Mouse (Mus musculus): Measurements from ENCODE around the gene Tmem94. TPM values are rescaled to one million over a fixed set of nuclear protein-coding genes. Genes with fewer than 3 reads are reported as not detected.
A peak's percentile ranks its signal among the peaks of the same experiment; 100 is the strongest.

The Tmem94 gene
- polyA plus RNA-seq, 1 experiment from 2014 or later = 27.9 TPM

DNA sequence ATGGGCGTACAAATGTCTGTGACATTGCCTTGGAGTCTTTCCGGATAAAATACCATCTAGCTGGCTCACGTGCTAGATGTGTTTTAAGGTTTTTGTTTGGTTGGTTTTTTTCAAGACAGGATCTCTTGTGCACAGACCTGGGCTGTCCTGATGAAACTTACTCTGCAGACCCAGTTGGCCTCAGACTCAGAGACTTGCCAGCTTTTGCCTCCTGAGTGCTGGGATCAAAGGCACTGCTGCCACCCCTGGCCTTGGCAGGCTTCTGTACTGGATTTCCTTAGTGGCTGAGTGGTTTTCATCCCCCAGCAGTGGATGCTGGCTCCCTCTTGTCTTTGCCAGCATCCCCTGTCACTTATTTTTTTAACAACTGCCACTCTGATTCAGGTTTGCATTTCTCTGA lies 3.7 kb downstream of the Tmem94 start:
- Histone ChIP-seq H3K4me3 (no peak overlapping the region), H3K4me1 (replicated peaks) (peaks cover 36% of the 10 kb centered on the region), H3K27me3 (no peaks in the 10 kb centered on the region), H3K27ac (replicated peaks) (0 out of 2 replicates have a peak overlapping the region, but pooled peaks have one; percentile 30), H3K36me3 (no peaks in the 10 kb centered on the region), H3K9ac (no peak overlapping the region), H3K9me3 (no peaks in the 10 kb centered on the region), H3K4me2 (no peak overlapping the region)
- no peak for ATAC-seq (ENCODE audit: low FRiP score, low read depth)
- 77% methylated on average over 3 of the region's 3 CpGs for WGBS

DNA sequence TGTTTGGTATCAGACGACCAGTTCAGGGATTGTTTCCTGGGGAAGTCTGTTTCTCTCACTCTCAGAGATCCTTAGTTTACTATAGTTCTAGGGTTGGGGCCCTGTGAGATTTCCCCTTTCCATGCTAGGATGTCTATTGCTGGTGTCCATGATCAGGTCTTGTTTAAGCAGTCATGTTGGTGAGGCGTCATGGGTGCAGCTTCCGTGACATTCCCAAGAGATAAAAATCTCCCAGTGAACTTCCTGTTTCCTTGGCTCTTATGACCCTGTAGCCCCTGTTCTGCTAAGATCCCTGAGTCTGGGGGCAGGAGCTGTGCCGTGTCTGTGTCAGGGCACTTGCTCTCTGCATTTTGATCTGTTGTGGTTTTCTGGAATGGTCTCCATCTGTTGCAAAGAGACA lies 9.4 kb downstream of the Tmem94 start:
- 81% methylated on average over 4 of the region's 4 CpGs for WGBS
- no peaks in the 10 kb centered on the region for H3K36me3 ChIP-seq
- no peak for ATAC-seq (ENCODE audit: low FRiP score, low read depth)
- peaks cover 36% of the 10 kb centered on the region for H3K4me1 ChIP-seq (replicated peaks)
- no peaks in the 10 kb centered on the region for H3K27me3 ChIP-seq
- H3K4me3 ChIP-seq = no peak overlapping the region
- no peak overlapping the region for H3K27ac ChIP-seq (replicated peaks)
- no peak overlapping the region for H3K9ac ChIP-seq
- no peaks in the 10 kb centered on the region for H3K9me3 ChIP-seq
- H3K4me2 ChIP-seq = no peak overlapping the region

DNA sequence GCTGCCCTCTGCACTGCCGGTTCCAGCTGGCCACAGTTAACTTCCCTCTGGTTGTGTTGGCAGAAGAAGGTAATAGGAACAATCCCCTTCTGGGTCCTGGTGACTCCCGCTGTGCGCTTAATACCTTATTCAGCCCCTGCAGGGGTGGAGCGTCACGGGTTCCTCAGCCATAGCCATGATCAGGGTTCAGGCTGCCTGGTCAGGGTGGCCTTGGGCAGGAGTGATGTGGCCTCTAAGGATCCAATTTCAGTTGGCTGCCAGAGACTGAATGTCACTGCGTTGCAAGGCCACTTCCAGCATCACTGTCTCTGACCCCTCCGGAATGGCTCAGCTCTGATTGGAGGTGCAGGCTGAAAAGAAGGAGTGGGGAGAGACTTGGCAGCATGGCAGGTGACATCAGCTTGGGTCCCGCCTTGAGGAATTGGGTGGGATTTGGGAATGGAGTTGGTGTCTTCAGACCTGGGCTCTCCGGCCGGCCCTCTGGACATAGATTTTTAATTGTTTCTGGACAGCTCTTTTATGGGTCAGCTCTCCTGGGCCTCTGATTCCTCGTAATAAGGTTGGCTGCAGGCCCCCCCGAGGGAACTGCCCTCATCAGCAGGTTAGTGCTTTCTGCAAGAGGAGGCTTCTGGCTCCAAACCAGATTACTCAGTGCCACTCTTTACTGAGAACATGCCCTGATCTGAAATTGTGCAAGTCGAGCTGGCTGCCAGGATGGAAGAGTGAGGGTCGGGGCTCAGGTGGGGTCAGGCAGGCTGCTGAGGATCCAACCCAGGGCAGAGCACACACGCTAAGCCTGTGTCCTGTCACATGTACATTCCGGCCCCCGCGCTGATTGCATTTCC lies 10.8 kb downstream of the Tmem94 start:
- no peaks in the 10 kb centered on the region for H3K9me3 ChIP-seq
- 0 out of 2 replicates have a peak overlapping the region, but pooled peaks have one; percentile 39 for H3K27ac ChIP-seq (replicated peaks)
- ATAC-seq (ENCODE audit: low FRiP score, low read depth) = no peak
- peaks cover 44% of the 10 kb centered on the region for H3K4me1 ChIP-seq (replicated peaks)
- no peak overlapping the region for H3K4me3 ChIP-seq
- 33% methylated on average over 18 of the region's 18 CpGs for WGBS
- H3K9ac ChIP-seq = no peak overlapping the region
- H3K36me3 ChIP-seq = no peaks in the 10 kb centered on the region
- H3K27me3 ChIP-seq = no peaks in the 10 kb centered on the region
- H3K4me2 ChIP-seq = peak overlapping the region; percentile 20

DNA sequence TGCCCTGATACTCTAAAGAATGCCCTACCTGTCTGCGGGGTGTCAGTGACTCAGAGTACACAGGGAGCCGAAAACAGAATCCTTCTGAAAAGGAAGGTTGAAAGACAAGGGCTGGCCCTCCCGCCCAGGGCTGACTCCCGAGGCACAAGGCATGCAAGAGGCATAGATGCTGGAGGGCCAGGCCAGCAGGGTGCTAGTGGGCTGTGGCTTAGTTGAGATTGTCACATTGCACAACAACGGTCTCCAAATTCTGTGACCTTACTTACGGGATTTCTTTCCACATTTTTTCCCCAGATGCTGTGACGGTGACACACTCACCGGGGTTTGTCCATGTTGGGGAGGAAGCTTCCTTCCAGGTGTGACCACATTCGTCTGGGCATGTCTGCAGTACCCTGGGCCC lies 11.7 kb downstream of the Tmem94 start:
- H3K27ac ChIP-seq (replicated peaks) = no peak overlapping the region
- ATAC-seq (ENCODE audit: low FRiP score, low read depth) = no peak

DNA sequence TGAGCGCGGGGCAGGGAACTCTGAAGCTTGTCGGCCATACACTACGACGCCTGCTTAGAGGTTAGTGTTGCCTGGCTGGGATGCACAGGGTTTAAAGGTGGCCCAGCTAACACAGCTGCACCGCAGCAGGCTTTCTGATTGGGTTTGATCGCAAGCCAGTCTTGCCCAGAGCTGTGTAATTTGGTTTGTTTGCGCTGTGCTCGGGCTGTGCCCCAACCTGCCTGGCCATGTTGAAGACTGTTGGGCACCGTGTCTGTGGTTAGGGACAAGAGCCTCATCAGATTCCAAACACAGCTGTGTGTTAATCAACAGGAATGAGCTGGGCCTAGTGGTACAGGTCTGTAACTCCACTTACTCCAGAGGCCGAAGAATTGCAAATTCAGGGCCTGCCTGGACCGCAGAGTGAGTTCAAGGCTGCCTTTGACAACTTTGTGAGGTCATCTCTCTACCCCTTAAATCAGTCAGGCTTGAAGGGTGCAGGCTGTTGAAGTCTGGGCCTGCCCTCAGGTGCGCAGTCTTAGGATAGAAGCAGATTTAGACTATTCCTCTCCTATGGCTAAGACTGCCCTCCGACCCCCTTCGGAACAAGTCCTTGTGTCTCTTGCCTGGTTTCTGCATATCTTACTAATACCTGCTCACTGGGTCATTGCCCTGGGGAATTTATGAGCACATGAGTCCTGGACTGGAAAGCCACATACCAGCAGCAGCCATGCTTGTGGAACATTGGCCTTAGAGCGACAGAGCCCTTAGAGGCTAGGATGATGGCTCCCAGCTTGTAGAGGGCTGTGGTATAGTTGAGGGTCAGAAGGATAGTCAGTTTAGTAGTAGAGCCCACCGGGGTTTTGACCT lies 12.5 kb downstream of the Tmem94 start:
- Histone ChIP-seq H3K9me3 (no peaks in the 10 kb centered on the region), H3K36me3 (no peaks in the 10 kb centered on the region), H3K4me1 (replicated peaks) (peaks cover 53% of the 10 kb centered on the region), H3K27ac (replicated peaks) (no peak overlapping the region), H3K4me3 (no peak overlapping the region), H3K4me2 (no peak overlapping the region), H3K9ac (no peak overlapping the region), H3K27me3 (no peaks in the 10 kb centered on the region)
- no peak for ATAC-seq (ENCODE audit: low FRiP score, low read depth)
- WGBS = 82% methylated on average over 17 of the region's 17 CpGs

More for the DNA sequence above, 11.7 kb downstream of the Tmem94 start:
- no peak overlapping the region for H3K4me2 ChIP-seq
- no peaks in the 10 kb centered on the region for H3K9me3 ChIP-seq
- H3K4me3 ChIP-seq = no peak overlapping the region
- WGBS = 51% methylated on average over 9 of the region's 9 CpGs
- H3K36me3 ChIP-seq = no peaks in the 10 kb centered on the region
- peaks cover 53% of the 10 kb centered on the region for H3K4me1 ChIP-seq (replicated peaks)
- no peak overlapping the region for H3K9ac ChIP-seq
- no peaks in the 10 kb centered on the region for H3K27me3 ChIP-seq

DNA sequence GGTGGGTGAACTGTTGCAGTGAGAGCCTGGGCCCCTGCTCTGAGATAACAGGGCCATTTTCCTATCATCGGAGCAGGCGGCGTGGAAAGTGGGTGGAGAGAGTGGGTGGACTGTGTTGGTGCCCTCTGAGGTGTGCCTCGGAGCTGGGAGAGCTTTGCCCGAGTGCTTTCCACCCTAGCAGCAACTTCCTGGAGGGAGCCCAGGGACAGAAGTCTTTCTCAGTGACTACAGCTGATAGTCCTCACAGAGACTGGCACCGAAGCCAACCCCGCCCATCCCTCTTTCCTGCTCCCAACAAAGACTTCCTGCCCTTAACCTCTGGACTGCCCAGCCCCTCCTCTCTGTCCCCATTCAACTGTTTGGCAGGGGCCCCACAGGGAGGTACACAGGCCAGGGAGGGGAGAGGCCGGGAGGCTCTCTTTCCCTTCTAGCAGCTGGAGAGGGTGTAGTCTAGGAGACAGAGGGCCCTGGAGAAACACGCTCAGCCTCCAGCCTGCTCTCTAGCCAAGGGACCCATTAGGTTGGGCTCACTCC lies 13.9 kb downstream of the Tmem94 start:
- peak overlapping the region; percentile 87 for H3K27ac ChIP-seq (replicated peaks)
- 18% methylated on average over 9 of the region's 9 CpGs for WGBS
- no peaks in the 10 kb centered on the region for H3K27me3 ChIP-seq
- H3K4me2 ChIP-seq = no peak overlapping the region
- peak; percentile 85 for ATAC-seq (ENCODE audit: low FRiP score, low read depth)
- no peak overlapping the region for H3K4me3 ChIP-seq
- H3K36me3 ChIP-seq = no peaks in the 10 kb centered on the region
- no peaks in the 10 kb centered on the region for H3K9me3 ChIP-seq
- H3K4me1 ChIP-seq (replicated peaks) = peaks cover 63% of the 10 kb centered on the region
- no peak overlapping the region for H3K9ac ChIP-seq

DNA sequence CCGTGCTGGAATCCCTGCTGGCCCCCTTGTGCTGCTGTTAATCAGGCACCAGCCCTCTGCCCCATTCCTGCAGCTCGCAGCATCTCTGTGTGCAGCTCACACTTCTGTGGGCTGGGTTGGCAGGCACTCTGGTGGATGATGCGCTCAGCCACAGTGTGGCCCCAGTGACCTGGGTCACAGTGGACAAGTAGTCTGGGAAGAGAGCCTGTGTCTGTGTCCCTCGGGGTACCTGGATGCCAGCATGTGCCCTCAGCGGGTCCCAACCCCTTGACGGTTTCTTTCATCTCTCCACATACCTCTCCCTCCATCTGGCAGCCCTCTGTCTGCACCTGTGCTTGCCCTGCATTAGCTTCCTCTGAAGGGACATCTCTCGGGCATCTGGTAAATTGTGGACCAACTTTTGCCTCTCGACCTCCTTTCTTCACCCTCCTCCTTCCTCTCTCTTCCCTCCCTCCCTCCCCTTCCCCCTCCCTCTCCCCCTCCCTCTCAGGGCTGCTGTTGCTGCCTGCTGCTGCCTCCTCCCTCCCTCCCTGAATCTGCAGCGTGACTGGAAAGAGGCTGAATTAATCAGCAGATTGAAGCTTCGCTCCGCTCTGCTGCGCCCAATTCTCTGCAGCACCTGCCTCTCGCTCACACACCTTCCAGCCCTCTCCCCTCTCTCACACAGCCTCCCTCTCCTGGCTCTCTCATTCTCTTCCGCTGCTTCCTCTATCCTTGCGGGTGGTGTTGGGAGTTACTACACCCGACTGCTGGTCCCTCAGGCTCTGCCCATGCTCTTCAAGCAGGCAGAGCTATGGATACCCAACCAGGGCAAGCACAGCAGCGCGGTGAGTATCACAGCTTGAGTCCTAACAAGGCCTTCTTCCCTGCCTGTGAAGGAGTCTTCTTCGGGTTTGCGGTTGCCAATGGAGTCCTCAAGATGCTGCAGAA lies 15.2 kb downstream of the Tmem94 start:
- peak overlapping the region; percentile 87 for H3K27ac ChIP-seq (replicated peaks)
- H3K4me3 ChIP-seq = peak overlapping the region; percentile 31
- peak overlapping the region; percentile 53 for H3K4me2 ChIP-seq
- no peaks in the 10 kb centered on the region for H3K9me3 ChIP-seq
- H3K36me3 ChIP-seq = no peaks in the 10 kb centered on the region
- ATAC-seq (ENCODE audit: low FRiP score, low read depth) = peak; percentile 78
- no peaks in the 10 kb centered on the region for H3K27me3 ChIP-seq
- H3K4me1 ChIP-seq (replicated peaks) = peaks cover 61% of the 10 kb centered on the region
- WGBS = 4% methylated on average over 19 of the region's 20 CpGs
- H3K9ac ChIP-seq = peak overlapping the region; percentile 7

DNA sequence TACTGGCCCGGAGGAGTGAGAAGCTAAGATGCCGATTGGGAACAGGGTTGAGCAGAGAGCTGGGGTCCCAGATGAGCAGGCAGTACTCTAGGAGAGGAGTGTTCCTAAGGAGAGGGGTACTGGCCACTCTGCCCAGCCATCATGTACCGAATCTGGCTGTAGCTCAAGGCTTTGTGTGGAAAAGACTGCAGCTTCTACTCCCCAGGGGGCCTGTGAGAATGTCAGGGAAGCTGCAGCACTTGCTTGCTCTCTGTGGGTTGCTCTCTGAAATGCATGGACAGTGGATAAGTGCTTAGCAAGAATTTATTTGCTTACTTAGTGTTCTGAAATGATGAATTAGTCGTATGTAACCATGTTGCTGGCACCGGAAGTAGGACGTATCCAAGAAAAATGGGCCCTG lies 21.2 kb downstream of the Tmem94 start:
- Histone ChIP-seq H3K36me3 (peaks cover 16% of the 10 kb centered on the region), H3K9me3 (no peaks in the 10 kb centered on the region), H3K27ac (replicated peaks) (peak overlapping the region; percentile 51), H3K27me3 (no peaks in the 10 kb centered on the region), H3K4me1 (replicated peaks) (peaks cover 36% of the 10 kb centered on the region), H3K4me2 (no peak overlapping the region), H3K4me3 (no peak overlapping the region), H3K9ac (0 out of 2 replicates have a peak overlapping the region, but pooled peaks have one; percentile 10)
- no peak for ATAC-seq (ENCODE audit: low FRiP score, low read depth)
- 53% methylated on average over 6 of the region's 6 CpGs for WGBS

DNA sequence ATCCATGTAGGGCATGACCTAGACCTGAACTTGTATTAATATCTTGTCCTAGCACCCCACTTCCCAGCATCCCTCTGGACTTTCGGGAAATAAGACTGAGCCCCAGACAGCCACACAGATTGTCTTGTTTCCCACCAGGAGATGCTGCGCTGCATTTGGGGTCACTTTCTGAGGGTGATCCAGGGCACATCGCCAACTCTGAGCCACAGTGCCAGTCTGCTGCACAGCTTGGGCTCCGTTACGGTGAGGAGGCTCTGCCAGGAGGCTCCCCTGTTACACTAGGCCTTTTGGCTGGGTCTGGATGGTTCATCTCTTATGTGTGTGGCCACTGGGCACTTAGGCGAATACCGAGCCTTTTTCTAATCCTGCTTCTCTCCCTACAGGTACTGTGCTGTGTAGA lies 24.6 kb downstream of the Tmem94 start:
- no peak overlapping the region for H3K9ac ChIP-seq
- no peaks in the 10 kb centered on the region for H3K27me3 ChIP-seq
- no peak overlapping the region for H3K4me2 ChIP-seq
- H3K9me3 ChIP-seq = no peaks in the 10 kb centered on the region
- H3K27ac ChIP-seq (replicated peaks) = no peak overlapping the region
- H3K36me3 ChIP-seq = peaks cover 46% of the 10 kb centered on the region
- H3K4me3 ChIP-seq = no peak overlapping the region
- WGBS = 71% methylated on average over 7 of the region's 7 CpGs
- no peak for ATAC-seq (ENCODE audit: low FRiP score, low read depth)
- peaks cover 22% of the 10 kb centered on the region for H3K4me1 ChIP-seq (replicated peaks)

DNA sequence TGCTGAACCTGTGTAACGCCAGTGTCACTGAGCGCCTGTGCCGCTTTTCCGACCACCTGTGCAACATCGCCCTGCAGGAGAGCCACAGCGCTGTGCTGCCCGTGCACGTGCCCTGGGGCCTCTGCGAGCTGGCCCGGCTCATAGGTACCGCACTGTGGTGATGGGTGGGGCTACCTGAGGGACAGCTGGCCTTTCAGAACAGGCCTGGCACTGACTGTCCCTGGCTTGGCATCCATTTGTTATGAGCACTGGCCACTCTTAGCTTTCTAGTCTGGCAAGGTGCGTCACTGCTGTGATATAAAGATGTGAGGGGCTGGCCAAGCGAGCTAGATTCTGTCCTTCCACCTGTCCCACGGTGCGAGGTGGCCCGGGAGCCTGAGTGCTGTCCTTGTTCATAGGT lies 26.7 kb downstream of the Tmem94 start:
- peaks cover 63% of the 10 kb centered on the region for H3K36me3 ChIP-seq
- no peaks in the 10 kb centered on the region for H3K9me3 ChIP-seq
- H3K27me3 ChIP-seq = no peaks in the 10 kb centered on the region
- H3K4me1 ChIP-seq (replicated peaks) = peaks cover 5% of the 10 kb centered on the region
- no peak overlapping the region for H3K27ac ChIP-seq (replicated peaks)
- no peak overlapping the region for H3K4me3 ChIP-seq
- WGBS = 94% methylated on average over 16 of the region's 16 CpGs
- H3K4me2 ChIP-seq = no peak overlapping the region
- ATAC-seq (ENCODE audit: low FRiP score, low read depth) = no peak
- H3K9ac ChIP-seq = no peak overlapping the region

DNA sequence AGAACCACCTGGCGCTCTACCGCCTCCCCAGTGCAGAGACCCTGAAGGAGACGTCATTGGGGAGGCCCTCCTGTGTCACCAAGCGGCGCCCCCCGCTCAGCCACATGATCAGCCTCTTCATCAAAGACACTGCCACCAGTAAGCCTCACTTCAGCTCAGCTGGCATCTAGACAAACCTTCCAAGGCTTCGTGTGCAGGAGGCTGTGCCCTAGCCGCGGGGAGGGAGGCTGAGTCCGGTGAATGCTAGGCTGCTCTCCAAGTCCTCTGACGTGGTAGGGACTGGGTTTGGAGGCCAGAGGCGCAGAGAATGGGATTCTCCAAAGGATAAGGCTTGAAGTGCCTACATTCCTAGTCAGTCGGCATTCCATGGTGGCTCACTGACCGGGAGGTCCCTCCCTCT lies 27.1 kb downstream of the Tmem94 start:
- H3K4me2 ChIP-seq = no peak overlapping the region
- no peaks in the 10 kb centered on the region for H3K9me3 ChIP-seq
- peaks cover 63% of the 10 kb centered on the region for H3K36me3 ChIP-seq
- H3K27me3 ChIP-seq = no peaks in the 10 kb centered on the region
- peaks cover under 1% of the 10 kb centered on the region; the same call in 1 of the 2 replicates for H3K4me1 ChIP-seq (replicated peaks)
- ATAC-seq (ENCODE audit: low FRiP score, low read depth) = no peak
- whole genome bisulfite sequencing = 85% methylated on average over 14 of the region's 14 CpGs
- H3K4me3 ChIP-seq = no peak overlapping the region
- no peak overlapping the region for H3K27ac ChIP-seq (replicated peaks)
- no peak overlapping the region for H3K9ac ChIP-seq
